Mouse (Mus musculus): ENCODE results near the gene Rhbg. TPM values are rescaled to one million over a fixed set of nuclear protein-coding genes. Genes with fewer than 3 reads are reported as not detected.
A peak's percentile ranks its signal among the peaks of the same experiment; 100 is the strongest.
"Not testable (repeated sequence)": the region's sequence is repeated elsewhere in the genome, so short reads cannot be mapped to it uniquely, and the experiment has no call there.

Gene Rhbg
- polyA plus RNA-seq (2014; fragmentation: Nextera tagmentation; extraction: Ambion mirVana): 0.15 TPM in 1 of 2 replicates, not detected in the other

GRCm38 (mm10) chr3:88254268-88254926 lies at the start of gene Rhbg:
TSS of gene Rhbg (minus strand) at chr3:88254709.
- WGBS: 2% methylated on average over 34 of the region's 34 CpGs
- H3K27ac ChIP-seq (ENCODE audit: low read depth, low read length): no peak within 1 kb of the TSS
- no peak for ATAC-seq (ENCODE audit: low FRiP score)

GRCm38 (mm10) chr3:88299172-88299571 lies 44.7 kb upstream of the Rhbg start:
- H3K4me2 ChIP-seq: no peak overlapping the region
- peaks cover 14% of the 10 kb centered on the region for H3K4me1 ChIP-seq (ENCODE audit: control insufficient read depth, insufficient read depth, low read length)
- H3K9me3 ChIP-seq (ENCODE audit: control insufficient read depth, low read length): no peaks in the 10 kb centered on the region
- DNase-seq (ENCODE audit: low spot score, missing footprints) (no peak), ATAC-seq (ENCODE audit: low FRiP score) (no peak)
- no peak overlapping the region for H3K9ac ChIP-seq (ENCODE audit: low read length)
- H3K27ac ChIP-seq (ENCODE audit: low read depth, low read length): no peak overlapping the region
- WGBS: 93% methylated on average over 1 of the region's 1 CpGs
- H3K4me3 ChIP-seq (ENCODE audit: low read depth, low read length): no peak overlapping the region
- H3K36me3 ChIP-seq (ENCODE audit: control insufficient read depth, insufficient read depth, low read length): peaks cover 32% of the 10 kb centered on the region
- no peaks in the 10 kb centered on the region for H3K27me3 ChIP-seq (ENCODE audit: control insufficient read depth, insufficient read depth, low read length)

More at GRCm38 (mm10) chr3:88254268-88254926, at the start of gene Rhbg:
- H3K4me1 ChIP-seq (ENCODE audit: control insufficient read depth, insufficient read depth, low read length): peaks cover 6% of the 10 kb centered on the region
- H3K9ac ChIP-seq (ENCODE audit: low read length): peak within 1 kb of the TSS; percentile 24
- H3K4me2 ChIP-seq: peak within 1 kb of the TSS; percentile 48
- no peaks in the 10 kb centered on the region for H3K9me3 ChIP-seq (ENCODE audit: control insufficient read depth, low read length)
- peak within 1 kb of the TSS; percentile 23 for H3K4me3 ChIP-seq (ENCODE audit: low read depth, low read length)
- H3K36me3 ChIP-seq (ENCODE audit: control insufficient read depth, insufficient read depth, low read length): no peaks in the 10 kb centered on the region
- no peak for DNase-seq (ENCODE audit: low spot score, missing footprints)
- peaks cover 21% of the 10 kb centered on the region for H3K27me3 ChIP-seq (ENCODE audit: control insufficient read depth, insufficient read depth, low read length)

DNA sequence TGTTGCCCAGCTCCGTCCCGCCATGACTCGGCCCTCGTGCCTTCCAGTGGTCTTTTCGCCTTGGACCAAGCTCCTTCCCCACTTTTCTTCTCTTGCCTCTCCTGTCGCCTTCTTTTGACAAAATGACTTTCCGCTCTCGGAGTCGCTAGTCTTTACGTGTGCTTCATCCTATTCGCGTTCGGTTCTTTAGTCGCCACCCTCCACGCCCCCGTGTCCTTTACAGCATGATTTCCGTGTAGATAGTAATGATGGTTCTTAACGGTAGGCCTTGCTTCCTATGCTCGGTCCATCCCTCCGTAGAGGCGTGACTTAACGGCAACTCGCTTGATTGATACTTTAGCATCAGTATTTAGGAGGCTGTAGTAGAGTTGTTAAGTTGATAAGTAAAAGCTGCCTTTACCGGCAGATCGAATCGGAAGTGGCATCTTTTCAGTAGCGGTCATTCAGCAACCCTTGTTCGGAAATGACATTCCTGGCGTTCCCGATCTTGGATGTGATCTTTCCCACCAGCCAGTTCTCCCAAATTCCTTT lies 42.9 kb upstream of the Rhbg start:
- Histone ChIP-seq H3K9ac (ENCODE audit: low read length) (peak overlapping the region; percentile 71), H3K4me1 (ENCODE audit: control insufficient read depth, insufficient read depth, low read length) (peaks cover 14% of the 10 kb centered on the region), H3K36me3 (ENCODE audit: control insufficient read depth, insufficient read depth, low read length) (peaks cover 20% of the 10 kb centered on the region), H3K27me3 (ENCODE audit: control insufficient read depth, insufficient read depth, low read length) (no peaks in the 10 kb centered on the region), H3K4me2 (peak overlapping the region; percentile 82), H3K9me3 (ENCODE audit: control insufficient read depth, low read length) (no peaks in the 10 kb centered on the region), H3K27ac (ENCODE audit: low read depth, low read length) (peak overlapping the region; percentile 49), H3K4me3 (ENCODE audit: low read depth, low read length) (peak overlapping the region; percentile 68)
- WGBS: under 1% methylated on average over 30 of the region's 30 CpGs
- no peak for ATAC-seq (ENCODE audit: low FRiP score)
- peak; percentile 96 for DNase-seq (ENCODE audit: low spot score, missing footprints)

GRCm38 (mm10) chr3:88296561-88297318 lies 42.2 kb upstream of the Rhbg start, which contains the start of the genes Tsacc and Cct3:
TSS of gene Tsacc (minus strand) at chr3:88296999.
TSS of gene Cct3 (plus strand) at chr3:88297116.
- peaks cover 14% of the 10 kb centered on the region for H3K36me3 ChIP-seq (ENCODE audit: control insufficient read depth, insufficient read depth, low read length)
- H3K9ac ChIP-seq (ENCODE audit: low read length): peak within 1 kb of the TSS; percentile 74
- H3K4me2 ChIP-seq: peak within 1 kb of the TSS; percentile 82
- peak; percentile 99 for DNase-seq (ENCODE audit: low spot score, missing footprints)
- peak; percentile 99 for ATAC-seq (ENCODE audit: low FRiP score)
- no peaks in the 10 kb centered on the region for H3K27me3 ChIP-seq (ENCODE audit: control insufficient read depth, insufficient read depth, low read length)
- H3K27ac ChIP-seq (ENCODE audit: low read depth, low read length): peak within 1 kb of the TSS; percentile 81
- H3K9me3 ChIP-seq (ENCODE audit: control insufficient read depth, low read length): no peaks in the 10 kb centered on the region
- peaks cover 14% of the 10 kb centered on the region for H3K4me1 ChIP-seq (ENCODE audit: control insufficient read depth, insufficient read depth, low read length)
- under 1% methylated on average over 44 of the region's 44 CpGs for WGBS
- peak within 1 kb of the TSS; percentile 68 for H3K4me3 ChIP-seq (ENCODE audit: low read depth, low read length)

GRCm38 (mm10) chr3:88296110-88296560 lies 41.6 kb upstream of the Rhbg start:
- H3K4me3 ChIP-seq (ENCODE audit: low read depth, low read length): peak overlapping the region; percentile 43
- no peak for DNase-seq (ENCODE audit: low spot score, missing footprints)
- H3K4me1 ChIP-seq (ENCODE audit: control insufficient read depth, insufficient read depth, low read length): peaks cover 14% of the 10 kb centered on the region
- peak; percentile 38 for ATAC-seq (ENCODE audit: low FRiP score)
- H3K9ac ChIP-seq (ENCODE audit: low read length): peak overlapping the region; percentile 74
- H3K27me3 ChIP-seq (ENCODE audit: control insufficient read depth, insufficient read depth, low read length): no peaks in the 10 kb centered on the region
- peak overlapping the region; percentile 81 for H3K27ac ChIP-seq (ENCODE audit: low read depth, low read length)
- under 1% methylated on average over 12 of the region's 12 CpGs for WGBS
- peak overlapping the region; percentile 61 for H3K4me2 ChIP-seq
- no peaks in the 10 kb centered on the region for H3K9me3 ChIP-seq (ENCODE audit: control insufficient read depth, low read length)
- H3K36me3 ChIP-seq (ENCODE audit: control insufficient read depth, insufficient read depth, low read length): peaks cover 10% of the 10 kb centered on the region

DNA sequence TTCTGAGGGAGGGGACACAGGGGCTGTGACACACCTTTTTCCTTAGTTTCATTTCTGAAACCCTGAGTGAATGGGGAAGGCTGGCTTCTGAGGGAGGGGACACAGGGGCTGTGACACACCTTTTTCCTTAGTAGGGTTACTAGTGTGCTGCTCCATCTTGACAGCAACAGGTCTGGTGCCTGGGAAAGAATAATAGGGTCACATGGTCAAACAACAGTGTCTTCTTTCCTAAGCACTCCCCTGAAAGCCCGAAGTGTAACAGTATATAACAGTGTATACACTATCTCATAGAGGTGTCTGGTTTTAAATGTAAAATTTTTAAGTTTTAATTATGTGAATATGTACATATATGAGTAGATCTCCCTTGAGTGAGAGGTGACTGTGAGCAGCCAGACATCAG lies 40.8 kb upstream of the Rhbg start:
- H3K27me3 ChIP-seq (ENCODE audit: control insufficient read depth, insufficient read depth, low read length); H3K36me3 ChIP-seq (ENCODE audit: control insufficient read depth, insufficient read depth, low read length); H3K27ac ChIP-seq (ENCODE audit: low read depth, low read length); H3K9ac ChIP-seq (ENCODE audit: low read length); H3K4me3 ChIP-seq (ENCODE audit: low read depth, low read length); DNase-seq (ENCODE audit: low spot score, missing footprints); ATAC-seq (ENCODE audit: low FRiP score); H3K9me3 ChIP-seq (ENCODE audit: control insufficient read depth, low read length): not testable (repeated sequence)
- H3K4me1 ChIP-seq (ENCODE audit: control insufficient read depth, insufficient read depth, low read length): peaks cover 14% of the 10 kb centered on the region
- WGBS: 74% methylated on average over 1 of the region's 1 CpGs
- H3K4me2 ChIP-seq: peak overlapping the region; percentile 61; the same call in 1 of the 2 replicates

DNA sequence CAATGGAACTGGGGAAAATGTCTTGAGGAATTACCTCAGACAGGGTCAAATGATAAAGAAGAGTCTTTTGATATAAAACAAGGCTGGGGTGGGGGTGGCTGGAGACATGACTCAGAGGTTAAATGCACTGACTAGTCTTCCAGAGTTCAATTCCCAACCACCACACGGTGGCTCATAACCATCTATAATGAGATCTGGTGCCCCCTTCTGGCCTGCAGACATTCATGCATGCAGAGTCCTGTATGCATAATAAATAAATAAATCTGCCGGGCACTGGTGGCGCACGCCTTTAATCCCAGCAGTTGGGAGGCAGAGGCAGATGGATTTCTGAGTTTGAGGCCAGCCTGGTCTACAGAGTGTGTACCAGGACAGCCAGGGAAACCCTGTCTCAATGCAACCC lies 37.5 kb upstream of the Rhbg start:
- ATAC-seq (ENCODE audit: low FRiP score) (no peak), DNase-seq (ENCODE audit: low spot score, missing footprints) (no peak)
- peaks cover 5% of the 10 kb centered on the region; the same call in 1 of the 2 replicates for H3K4me1 ChIP-seq (ENCODE audit: control insufficient read depth, insufficient read depth, low read length)
- H3K27ac ChIP-seq (ENCODE audit: low read depth, low read length): no peak overlapping the region
- no peaks in the 10 kb centered on the region for H3K36me3 ChIP-seq (ENCODE audit: control insufficient read depth, insufficient read depth, low read length)
- no peak overlapping the region for H3K4me2 ChIP-seq
- no peaks in the 10 kb centered on the region for H3K9me3 ChIP-seq (ENCODE audit: control insufficient read depth, low read length)
- no peak overlapping the region for H3K4me3 ChIP-seq (ENCODE audit: low read depth, low read length)
- H3K27me3 ChIP-seq (ENCODE audit: control insufficient read depth, insufficient read depth, low read length): no peaks in the 10 kb centered on the region
- WGBS: 54% methylated on average over 4 of the region's 4 CpGs
- no peak overlapping the region for H3K9ac ChIP-seq (ENCODE audit: low read length)

- not testable (repeated sequence) for H3K4me3 ChIP-seq (ENCODE audit: low read depth, low read length); H3K4me1 ChIP-seq (ENCODE audit: control insufficient read depth, insufficient read depth, low read length); H3K27me3 ChIP-seq (ENCODE audit: control insufficient read depth, insufficient read depth, low read length); H3K27ac ChIP-seq (ENCODE audit: low read depth, low read length); H3K9me3 ChIP-seq (ENCODE audit: control insufficient read depth, low read length); H3K36me3 ChIP-seq (ENCODE audit: control insufficient read depth, insufficient read depth, low read length); H3K9ac ChIP-seq (ENCODE audit: low read length); ATAC-seq (ENCODE audit: low FRiP score); DNase-seq (ENCODE audit: low spot score, missing footprints); H3K4me2 ChIP-seq
- WGBS: 82% methylated on average over 8 of the region's 10 CpGs
These were observed 33.7 kb upstream of the Rhbg start for GRCm38 (mm10) chr3:88288133-88288713.

Measured in midbrain, embryonic 11.5 days (tissue).